Mouse (Mus musculus): Measurements from ENCODE around the gene Kdm2a.
"Not testable (repeated sequence)": the region's sequence is repeated elsewhere in the genome, so short reads cannot be mapped to it uniquely, and the experiment has no call there.

Kdm2a gene

DNA sequence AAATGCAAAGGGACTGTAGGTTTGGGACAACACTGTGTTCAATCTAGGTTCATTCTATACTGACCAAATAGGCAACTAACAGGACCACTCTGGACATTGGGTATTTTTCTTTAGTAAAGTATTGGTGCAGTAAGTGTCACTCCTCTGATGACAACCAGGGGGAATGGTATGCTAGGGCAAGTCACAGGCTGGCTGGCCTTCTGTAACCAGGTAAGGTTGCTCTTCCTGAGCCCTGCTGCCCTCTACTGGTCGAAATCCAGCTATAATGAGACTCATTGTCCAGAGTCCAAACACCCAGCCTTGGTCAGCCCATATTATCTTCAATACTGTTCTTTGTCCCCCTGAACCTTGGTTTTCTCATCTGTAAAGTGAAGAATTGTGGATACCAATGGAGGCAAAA, 19.1 kb upstream of the Kdm2a start:
- DNase-seq (ENCODE audit: low spot score) = no peak

DNA sequence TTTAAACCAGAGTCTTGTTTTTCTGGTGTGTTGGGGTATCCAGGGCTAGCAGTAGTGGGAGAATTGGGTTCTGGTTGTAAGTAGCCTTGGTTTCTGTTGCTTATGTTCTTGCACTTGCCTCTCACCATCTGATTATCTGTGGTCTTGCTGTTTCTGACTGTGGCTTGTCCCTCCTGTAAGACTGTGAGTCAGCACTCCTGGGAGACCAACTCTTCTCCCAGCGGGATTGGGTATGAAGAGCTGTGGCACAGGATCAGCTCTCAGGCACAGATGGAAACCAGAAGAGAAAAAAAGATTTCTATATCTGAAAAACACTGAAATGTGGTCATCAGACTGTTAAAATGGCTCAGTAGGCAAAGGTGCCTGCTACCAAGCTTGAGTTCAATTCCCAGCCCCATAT, 16.5 kb upstream of the Kdm2a start:
- DNase-seq (ENCODE audit: low spot score) = no peak

DNA sequence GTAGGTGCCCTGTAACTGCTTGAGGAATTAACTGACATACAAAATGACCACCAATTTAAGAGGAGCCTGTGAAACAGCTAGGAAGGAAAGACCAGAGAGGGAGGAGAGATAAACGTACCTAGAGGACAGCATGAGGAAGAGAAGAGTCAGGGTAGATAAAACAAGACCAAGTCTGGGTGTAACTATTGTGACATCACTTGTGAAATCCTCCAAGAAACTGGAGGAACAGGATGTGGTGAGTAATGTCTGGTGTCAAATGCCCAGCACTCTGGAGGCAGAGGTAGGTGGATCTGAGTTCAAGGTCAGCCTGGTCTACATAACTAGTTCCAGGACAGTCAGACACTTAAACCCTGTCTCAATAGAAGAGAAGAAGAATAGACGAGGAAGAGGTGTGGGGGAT, 11.0 kb upstream of the Kdm2a start:
- no peak for DNase-seq (ENCODE audit: low spot score)

DNA sequence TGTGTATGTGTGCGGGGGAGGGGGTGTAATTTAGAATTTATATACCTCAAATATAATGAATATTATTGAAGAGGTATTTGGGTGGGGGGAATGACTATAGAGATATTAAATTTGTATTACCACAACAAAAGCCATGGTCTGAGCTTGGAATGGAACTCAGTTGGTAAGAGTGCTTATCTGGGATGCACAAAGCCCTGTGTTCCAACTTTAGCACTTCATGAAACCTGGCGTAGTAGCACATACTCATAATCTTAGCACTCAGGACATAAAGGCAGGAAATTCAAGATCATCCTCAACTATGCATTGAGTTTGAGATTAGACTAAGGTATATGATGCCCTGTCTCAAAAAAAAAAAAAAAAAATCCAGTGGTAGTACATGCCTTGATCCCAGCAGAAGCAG, 6.8 kb upstream of the Kdm2a start:
- no peak for DNase-seq (ENCODE audit: low spot score)

DNA sequence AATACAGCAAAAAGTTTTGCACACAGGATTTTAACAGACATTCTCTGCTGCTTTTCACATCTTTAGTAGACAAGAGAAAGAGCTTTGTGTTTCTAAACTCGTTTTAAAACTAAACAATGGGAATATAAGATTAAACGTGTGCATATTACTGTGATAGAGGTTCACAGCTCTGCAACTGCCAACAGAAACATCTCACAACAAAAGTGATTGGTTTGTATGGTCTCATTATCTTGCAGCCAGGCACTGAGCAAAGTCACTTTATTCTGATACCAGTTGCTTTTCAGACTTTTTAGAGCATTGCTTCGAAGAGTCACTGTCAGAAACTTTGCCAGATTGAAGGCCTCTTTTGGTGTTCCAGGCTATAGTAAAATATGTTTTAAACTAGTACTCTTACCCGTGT, 874 bp upstream of the Kdm2a start:
- DNase-seq (ENCODE audit: low spot score) = no peak

DNA sequence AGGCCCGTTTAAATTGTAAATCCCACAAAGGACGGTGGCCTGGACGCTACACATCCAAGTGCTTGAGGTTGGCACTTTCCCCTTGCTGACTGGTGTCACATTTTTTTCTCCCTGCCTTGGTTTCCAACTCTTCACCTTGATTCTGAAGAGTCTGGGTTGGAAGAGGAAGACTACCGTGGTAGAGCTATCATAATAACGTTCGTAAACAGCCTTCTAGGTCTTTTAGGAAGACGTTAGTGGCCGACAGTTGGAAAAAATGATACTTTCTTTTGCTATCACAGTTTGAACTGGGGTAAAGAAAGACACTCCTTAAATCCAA, 504 bp upstream of the Kdm2a start:
- DNase-seq (ENCODE audit: low spot score) = no peak

DNA sequence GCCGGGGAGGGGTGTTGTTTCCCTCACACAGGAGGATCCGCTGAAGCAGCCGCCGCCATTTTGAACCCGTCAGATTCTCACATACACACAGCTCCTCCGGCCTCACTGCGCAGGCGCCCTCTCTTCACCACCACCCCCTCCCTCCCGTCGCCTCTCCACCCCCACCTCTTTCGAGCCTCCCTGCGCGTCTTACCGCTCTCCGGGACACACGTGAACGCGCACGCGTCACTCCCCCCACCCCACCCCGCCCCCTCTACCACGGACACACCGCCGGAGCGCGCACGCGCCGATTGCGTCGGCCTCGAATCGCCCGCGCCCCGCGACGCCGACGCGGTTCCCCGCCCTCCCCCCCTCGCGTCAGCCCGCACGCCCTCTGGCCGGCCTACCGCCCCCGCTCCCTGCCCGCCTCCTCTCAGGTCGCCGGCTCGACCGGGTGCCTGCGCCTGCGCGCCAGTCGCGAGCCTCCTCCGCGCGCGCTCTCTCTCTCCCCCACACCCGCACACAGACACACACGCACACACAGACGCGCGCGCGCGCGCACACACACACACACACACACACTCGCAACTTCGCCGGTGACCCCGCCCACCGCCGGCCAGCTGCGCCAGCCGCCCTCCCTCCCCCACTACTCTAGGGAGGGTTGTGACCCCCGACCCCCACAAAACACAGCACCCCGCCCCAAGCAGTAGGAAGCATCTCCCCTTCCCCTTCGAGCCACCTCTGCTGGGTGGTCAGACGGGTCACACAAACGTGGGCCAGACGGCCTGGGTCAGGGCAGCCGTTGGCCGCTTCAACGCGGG, 887 bp downstream of the Kdm2a start:
- DNase-seq (ENCODE audit: low spot score) = peak; percentile 98

DNA sequence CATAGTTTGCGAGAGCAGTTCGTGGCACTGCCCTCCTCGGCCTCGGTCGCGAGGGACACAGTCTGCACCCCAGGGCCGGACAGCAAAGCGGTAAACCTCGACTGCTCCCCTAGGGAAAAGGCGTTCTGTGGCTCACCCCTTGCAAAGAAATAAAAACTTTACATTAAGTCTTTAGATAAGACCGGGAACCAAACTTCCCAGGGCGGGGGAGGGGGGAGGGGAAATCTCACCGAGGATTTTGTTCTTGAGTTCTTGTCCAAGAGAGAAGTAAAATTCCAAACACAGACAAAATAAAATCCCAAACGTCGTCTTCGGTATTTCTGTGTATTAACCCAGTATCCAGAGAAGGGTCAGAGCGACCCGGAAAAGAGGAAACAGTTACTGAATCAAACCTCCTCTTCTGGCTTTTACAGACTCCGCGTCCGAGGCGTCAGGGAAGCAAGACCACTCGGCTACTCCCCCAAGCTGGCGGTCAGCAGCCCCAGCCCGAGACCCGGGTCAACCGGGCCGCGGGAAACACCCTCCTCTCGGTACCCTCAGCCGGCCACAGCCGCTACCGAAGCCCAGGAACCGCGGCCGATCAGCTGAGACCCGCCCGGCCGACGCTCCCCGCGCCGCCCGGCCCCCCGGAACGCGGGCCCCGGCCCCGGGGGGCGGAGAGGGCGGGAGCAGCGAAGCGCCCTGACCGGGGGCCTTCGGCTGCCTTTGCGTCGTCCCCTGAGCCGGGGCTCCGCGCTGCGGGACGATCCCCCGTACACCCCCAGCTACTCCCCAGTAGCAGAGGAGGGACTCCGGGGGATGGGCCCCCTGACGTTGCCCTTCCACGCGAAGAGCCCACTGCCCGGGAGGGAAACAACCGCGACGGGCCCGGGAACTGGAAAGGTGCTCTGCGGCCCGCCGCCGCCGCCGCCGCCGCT, 1.7 kb downstream of the Kdm2a start:
- peak; percentile 74 for DNase-seq (ENCODE audit: low spot score)

DNA sequence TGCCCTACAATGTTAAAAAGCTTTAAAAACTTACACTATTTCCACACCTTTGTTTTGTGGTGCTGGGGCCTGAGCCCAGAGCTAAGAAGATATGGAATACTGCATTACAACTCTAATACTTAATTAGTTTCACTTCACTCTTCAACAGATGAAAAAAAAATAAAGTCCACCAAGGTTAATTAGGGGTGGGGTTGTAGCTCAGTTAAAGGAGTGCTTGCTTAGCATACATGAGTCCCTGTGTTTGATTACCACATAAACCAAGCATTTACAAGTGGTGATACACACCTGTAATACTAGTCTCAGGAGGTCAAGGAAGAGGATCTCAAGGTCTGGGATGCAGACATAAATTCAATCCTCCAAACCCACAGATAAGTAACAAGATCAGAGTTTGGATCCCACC, 10.8 kb downstream of the Kdm2a start:
- DNase-seq (ENCODE audit: low spot score) = no peak

DNA sequence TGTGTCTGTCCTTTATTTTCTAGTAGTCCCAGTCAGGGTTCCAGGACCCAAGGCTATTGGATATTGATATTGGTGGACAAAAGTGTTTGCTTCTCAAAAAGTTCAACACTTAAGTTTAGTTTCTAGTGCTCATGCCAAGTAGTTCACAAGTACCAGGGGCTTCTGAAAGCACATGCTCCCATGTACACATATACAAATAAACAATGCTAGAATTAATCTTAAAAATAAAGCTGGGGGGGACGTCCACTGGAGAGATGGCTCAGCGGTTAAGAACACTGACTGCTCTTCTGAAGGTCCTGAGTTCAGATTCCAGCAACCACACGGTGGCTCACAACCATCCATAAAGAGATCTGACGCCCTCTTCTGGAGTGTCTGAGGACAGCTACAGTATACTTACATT, 13.1 kb downstream of the Kdm2a start:
- no peak for DNase-seq (ENCODE audit: low spot score)

DNA sequence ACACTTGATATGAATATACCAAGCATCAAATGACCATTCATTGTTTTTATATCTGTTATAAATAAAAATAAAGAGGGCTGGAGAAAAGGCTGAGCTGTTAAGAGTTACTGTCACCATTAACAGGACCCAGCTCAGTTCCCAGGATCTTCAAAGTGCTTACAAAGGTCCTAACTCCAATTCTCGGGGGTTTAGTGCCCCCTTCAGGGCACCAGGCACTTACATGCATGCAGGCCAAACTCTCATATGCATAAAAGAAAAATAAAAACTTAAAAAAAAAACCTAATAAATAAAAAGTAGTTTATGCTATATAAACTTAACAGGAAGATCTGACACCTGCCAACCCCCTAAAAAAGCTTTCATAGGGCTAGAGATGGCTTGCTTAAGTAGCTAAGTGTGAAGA, 13.8 kb downstream of the Kdm2a start:
- DNase-seq (ENCODE audit: low spot score) = no peak

DNA sequence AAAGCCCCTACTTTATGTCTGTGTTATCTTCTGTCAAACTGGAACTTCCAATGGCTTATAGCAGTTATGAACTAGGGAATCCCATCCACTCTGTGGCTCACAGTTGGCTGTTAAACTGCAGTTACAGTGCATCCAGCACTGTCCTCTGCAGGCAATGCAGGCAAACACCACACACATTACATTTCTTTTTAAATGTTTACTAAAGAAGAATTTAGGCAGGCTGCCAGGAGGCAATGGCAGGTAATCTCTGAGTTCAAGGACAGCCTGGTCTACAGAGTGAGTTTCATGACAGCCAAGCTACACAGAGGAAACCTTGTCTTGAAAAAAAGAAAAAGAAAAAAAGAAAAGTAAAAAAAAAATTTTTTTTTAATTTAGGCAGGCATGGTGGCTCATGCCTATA, 14.8 kb downstream of the Kdm2a start:
- no peak for DNase-seq (ENCODE audit: low spot score)

DNA sequence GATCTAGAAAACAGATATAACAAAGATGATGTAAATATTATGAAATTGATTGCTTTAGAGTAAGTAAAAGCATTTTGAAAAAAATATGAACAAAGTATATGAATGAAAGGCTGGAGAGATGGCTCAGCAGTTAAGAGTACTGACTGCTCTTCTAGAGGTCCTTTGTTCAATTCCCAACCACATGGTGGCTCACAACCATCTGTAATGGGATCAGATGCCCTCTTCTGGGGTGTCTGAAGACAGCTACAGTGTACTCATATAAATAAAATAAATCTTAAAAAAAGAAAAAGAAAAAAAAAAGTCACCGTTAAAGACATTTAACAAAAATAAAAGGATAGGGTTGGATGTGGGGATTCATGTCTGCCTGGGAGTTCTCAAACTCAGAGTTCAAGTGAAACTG, 15.8 kb downstream of the Kdm2a start:
- DNase-seq (ENCODE audit: low spot score) = not testable (repeated sequence)

DNA sequence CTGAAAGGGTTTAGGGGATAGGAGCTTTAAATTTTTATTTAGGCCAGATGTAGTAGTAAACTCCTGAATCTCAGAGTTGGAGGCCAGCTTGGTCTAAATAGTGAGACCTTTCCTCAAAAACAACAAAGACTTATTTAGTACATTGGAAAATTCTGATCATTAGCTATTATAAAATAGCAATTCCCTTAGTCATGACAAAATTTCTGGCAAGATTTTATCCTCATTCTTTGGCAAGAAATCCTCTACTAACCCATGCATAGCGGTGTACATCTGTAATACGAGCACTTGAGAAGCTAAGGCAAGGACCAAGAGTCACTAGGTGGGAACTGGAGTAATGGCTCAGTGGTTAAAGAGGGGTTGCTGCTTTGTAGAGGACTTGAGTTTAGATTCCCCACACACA, 27.4 kb downstream of the Kdm2a start:
- no peak for DNase-seq (ENCODE audit: low spot score)

DNA sequence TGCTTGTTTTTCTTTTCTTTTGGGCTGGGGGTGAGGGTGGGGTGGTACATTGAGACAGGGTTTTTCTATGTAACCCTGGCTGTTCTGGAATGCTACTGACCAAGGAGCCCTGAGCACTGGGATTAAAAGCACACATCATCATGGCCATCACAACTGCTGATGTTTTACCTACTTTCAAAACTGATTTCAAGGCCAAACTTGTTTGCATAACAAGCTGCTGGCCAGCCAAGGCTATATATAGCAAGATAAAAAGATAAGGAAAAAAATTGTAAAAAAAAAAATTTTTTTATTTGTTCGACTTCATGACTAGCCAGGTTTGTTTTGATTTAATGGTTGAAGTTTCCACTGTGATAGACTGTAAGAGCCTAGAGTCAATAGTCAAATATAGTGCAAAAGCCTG, 27.8 kb downstream of the Kdm2a start:
- DNase-seq (ENCODE audit: low spot score) = no peak

DNA sequence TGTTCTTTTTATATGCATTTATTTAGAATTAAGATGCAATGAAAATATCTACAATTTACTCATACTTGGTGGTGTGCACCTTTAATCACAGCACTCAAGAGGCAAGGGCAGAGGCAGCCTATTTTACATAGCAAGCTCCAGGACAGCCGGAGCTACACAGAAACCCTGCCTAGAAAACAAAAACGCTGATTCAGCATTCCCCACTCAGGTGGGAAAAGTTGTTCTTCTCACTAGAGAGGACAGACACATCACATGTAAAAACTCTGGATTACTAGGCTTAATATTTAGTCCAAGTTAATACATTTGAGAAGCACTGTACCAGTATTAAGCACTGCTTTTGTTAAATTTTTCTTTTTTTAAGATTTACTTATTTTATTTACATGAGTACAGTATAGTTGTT, 48.6 kb downstream of the Kdm2a start:
- no peak for DNase-seq (ENCODE audit: low spot score)

DNA sequence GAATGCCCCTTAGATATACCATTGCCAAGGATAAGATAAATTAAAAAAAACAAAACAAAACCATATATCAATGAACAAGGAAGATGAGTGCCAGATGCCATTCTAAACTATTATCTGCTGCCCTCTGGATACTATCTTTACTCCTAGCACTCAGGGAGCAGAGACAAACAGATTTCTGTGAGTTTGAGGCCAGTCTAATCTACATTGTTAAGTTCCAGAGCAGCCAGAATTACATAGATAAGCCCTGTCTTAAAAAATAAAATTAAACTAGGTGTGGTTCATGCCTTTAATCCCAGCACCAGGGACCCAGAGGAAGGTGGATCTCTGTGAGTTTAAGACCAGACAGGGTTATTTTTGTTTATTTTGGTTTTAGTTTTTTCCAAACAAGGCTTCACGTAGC, 51.6 kb downstream of the Kdm2a start:
- no peak for DNase-seq (ENCODE audit: low spot score)

DNA sequence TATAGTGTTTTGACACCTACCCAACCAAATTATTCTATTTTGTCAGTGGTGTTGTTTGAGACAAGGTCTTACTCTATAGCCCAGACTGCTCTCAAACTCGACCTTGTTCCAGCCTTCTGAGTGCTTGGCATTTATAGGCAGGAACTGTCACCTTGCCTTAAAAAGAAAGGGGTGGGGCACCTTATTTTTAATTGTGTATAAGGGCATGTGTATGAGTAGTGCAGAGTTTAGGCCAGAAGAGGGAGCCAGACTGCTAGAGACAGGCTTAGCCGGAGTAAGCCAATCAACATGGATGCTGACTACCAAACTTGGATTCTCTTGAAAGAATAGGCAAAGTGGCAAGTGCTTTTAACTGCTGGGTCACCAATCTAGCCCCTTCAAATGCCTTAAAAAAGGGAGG, 59.9 kb downstream of the Kdm2a start:
- DNase-seq (ENCODE audit: low spot score) = no peak

DNA sequence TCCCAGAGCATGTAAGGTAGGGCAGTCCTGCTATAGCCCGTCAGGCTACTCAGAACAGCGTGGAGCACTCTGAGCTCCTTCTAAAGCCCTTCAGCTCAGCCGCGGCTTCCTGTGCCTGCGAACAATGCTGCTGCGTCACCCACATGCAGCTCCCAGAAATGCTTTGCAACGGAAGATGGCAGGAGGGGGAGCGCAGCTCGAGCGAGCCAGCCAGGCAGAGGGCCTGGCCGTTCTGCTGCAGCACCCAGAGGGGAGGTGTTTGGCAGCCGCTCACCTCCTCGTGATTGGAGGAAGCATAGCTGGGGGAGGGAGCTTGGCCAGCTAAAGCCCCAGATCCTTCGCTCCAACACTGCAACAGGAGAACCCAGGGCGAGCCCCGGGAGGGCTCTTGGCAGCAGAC, 64.3 kb downstream of the Kdm2a start:
- DNase-seq (ENCODE audit: low spot score) = peak; percentile 90

DNA sequence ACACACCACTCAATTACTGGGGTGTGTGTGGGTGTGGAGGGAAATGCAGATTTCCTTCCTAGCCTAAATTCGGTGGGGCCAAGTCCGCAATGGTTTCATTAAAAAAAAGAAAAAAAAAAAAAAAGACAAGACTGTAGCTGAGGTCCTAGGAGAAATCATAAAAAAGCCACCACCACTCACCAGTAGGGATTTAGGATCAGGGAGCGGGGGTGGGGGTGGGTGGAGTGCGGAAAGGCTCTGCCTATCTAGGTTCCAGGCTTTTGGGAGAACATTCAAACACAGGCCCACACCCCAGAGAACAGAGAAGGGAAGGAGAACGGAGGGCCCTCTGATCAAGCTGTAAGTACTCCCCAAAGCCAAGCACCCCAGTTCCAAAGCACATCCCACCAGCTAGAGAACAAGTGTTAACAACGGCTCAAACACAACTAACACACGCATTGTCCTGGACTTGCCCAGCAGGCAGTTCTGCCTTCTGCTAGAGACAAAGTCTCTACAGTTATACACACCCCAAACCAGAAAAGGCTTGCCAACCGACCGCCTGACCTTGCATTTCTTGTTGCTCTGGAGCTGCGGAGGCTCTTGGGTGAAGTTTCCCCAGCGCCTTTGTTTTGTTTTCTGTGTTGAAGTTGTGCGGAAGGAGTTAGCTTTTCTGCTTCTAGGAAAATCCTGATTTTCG, 64.8 kb downstream of the Kdm2a start:
- DNase-seq (ENCODE audit: low spot score) = no peak

DNA sequence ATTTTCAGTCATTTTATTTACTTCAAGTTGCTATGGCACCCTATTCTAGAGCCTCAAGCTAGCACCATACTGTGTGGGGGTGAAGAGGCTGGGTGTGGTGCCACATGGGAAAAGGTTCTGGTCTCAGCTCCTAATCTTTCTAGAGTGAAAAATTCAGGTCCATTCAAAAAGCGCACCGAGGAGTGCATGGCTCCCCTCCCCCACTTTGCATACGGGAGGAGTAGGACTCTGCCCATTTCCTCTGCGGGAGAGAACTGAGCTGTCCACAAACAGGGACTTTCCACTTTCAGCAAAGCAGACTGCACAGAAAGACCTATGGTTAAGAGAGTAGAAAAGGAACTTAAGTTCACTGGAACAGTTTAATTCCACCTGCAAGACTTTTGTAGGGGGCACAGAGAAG, 65.4 kb downstream of the Kdm2a start:
- peak; percentile 21 for DNase-seq (ENCODE audit: low spot score)

DNA sequence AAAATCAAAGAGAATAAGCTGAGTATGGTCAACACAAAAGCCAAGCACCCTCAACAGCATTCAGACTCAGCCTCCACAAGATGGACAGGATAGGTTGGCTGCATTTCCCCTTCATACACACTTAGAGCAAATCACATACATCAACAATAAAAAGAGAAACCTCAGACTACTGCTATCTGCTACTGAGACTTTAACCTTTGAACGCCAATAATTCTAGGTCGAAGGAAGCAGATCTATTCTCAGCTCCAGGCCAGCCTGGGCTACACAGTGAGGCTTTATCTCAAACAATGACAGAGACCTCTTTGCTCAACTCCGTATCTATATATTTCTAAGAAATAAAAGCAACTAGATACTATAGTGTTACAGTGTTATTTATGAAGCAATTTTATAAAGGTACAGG, 66.8 kb downstream of the Kdm2a start:
- DNase-seq (ENCODE audit: low spot score) = no peak

DNA sequence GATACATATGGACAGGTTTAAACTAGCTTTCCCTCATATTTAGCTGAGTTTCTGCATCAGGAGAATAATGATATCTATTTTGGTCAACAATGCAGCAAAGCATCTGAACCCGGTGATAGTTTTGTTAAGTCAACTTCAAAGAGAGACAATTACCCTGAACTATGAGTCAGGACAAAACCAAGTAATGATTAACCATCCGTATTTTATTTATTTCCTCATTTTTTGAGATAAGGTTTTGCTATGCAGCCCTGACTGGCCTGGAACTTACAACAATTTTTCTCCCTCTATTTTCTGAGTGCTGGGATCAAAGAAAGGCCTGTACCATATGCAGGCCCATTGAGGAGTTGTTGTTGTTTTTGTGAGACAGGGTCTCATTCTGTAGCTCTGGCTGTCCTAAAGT, 67.5 kb downstream of the Kdm2a start:
- DNase-seq (ENCODE audit: low spot score) = no peak

Data from testis, postnatal 14 days (tissue).